Mouse (Mus musculus): Measurements from ENCODE around the gene Kcna4.

The Kcna4 gene

DNA sequence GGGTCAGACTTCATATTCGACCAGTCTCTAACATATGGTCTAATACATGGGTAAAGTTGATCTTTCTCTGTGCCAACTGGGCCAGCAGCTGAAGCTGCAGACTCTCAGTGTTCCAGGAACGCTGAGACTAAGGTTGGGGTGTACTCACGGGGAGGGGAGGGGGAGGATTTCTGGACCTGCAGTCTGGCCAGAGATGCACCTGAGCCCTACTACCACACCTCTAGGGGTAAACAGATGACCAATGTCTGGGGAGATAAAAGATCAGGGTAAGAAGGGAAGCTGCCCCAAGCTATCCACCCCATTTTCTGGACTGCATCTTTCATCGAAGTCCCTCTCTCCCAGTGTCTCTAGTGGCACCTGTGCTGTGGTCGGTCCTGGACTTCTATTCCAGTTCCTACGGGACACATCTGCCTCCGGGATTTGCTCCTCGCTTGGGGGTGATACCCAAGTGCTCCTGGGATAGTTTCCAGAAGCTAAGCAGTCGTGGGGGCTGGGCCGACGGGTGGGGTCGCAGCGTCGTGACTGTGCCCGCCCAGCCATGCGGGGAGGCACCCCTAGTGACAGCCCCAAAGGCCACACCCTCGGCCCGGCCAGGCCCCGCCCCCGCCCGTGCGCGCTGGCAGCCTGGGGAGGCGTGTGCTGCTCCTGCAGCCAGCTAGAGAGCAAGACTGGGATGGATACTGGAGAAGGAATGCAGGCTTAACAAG is at the start of gene Kcna4:
Kcna4 (plus strand) TSS at position 650 of the 707 bp plus-strand sequence.
- no peak for DNase-seq (ENCODE audit: low read depth)

DNA sequence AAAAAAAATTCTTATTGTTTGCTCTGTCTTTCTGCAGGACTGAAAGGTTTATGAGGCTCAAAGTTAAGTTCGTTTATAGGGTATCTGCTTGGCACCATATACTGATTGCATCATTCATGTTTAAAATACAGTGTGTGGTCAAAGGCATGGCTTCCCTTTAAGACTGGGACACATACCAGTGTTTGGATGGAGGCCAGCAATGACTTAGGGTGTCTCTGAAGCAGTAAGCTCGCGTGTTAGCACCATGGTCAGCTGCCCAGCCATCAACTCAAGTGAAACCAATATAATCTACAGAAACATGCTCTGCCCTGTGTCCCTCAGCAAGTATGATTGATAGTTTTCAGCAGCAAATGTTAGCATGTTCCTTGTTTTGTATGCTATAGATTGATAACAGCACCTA is 32.3 kb upstream of the Kcna4 start:
- DNase-seq (ENCODE audit: low read depth) = no peak

DNA sequence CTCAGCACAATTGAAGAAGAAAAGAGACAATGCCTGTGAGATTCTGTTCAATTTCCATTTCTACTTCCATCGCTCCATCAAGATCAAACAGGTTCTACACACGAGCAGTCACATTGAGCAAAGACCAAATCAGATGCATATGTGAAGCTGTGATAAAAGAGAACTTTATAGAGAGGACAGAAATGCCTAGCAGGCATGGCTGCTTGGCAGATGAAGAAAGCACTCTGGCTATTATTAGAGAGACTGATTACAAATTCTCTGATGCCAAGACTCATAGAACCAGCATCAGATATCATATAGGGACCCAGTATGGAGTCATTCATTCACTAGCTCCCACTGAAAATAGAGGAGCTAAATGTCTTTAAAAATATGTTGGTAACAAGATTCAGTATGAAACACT is 24.2 kb upstream of the Kcna4 start:
- DNase-seq (ENCODE audit: low read depth) = no peak

DNA sequence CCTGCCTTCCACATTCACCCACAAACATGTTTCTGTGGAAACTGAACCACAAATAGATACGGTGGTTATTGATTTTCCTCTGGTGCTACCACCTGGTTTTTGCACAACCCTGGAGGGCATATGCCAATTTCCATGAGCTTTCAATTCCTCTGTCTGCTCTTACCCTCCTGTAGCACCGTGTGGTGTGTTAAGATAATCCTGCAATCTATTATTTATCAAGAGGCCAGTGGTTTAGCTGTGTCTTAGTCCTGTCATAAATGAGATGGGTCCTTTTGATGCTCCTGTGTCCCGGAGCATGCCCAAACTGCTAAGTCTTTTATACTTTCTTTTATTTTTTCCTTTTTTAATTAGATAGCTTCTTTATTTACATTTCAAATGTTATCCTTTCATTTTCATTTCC is 20.4 kb upstream of the Kcna4 start:
- no peak for DNase-seq (ENCODE audit: low read depth)

DNA sequence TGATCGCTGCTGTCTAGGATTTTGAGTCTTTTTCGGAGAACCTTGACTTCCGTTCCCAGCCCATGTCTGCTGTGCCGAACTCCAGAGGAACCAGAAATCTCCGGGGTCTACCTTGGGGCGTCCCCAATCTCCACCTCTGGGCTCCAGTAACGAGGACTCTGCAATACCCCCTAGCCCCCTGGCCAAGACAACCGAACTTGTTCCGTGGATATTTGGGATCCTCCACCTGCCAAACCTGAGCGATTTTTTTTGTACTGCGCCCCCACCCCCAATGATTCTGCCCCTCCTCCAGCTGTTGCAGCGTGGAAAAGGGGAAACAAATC is 219 bp downstream of the Kcna4 start:
- no peak for DNase-seq (ENCODE audit: low read depth)

DNA sequence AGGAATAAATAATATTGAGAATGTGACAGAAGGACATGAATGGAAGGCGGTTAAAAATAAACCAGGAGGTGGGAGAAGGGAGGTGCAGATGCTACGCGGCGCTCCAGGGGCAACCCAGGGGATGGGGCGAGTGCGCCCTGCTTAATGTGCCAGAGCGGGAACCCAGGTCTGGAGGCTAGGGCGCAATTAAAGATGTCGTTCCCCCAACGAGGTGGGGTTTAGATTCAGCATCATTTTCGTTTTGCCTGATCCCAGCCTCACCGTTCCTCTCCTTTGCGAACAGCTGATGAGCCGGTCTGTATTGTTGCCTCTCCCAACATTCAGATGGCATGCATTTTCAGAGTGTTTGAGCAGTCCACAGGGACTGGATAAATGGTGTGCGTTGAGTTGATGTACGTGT is 703 bp downstream of the Kcna4 start:
- no peak for DNase-seq (ENCODE audit: low read depth)

DNA sequence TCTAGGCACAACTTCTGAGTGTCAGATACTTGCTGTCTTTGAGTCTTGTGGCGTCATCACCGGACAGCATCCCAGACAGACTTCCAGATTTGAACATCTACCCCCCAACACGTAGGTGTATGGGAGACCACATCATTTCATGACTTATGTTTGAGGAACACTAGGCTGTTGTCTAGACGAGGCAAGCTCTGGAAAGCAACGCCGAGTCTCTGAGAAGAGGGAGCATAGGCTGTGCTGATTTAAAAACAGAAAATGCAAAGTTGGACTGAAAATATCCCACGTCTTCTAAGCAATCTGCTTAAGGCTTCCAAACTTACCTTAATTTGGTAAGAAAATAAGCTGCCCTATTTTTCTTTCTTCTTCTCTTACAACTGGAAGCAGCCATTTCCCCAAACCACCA is 4.1 kb downstream of the Kcna4 start:
- no peak for DNase-seq (ENCODE audit: low read depth)

DNA sequence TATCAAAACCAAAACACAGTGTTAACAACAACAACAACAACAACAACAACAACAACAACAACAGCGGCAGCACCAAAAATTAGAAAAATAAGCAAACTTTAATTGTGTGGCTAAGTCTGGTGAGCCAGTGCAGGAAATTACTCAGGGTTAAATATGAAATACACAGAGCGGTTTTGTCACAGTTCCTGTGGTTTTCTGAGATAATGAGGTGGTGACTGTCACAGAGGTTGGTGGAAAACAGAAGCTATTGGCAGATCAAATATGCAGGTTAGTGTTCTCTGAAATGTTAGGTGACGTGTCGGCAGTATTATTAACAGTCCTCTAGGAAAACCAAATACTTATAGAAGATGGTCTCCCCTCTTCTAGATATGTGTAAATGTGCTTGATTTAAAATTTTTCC is 11.4 kb downstream of the Kcna4 start:
- DNase-seq (ENCODE audit: low read depth) = no peak

DNA sequence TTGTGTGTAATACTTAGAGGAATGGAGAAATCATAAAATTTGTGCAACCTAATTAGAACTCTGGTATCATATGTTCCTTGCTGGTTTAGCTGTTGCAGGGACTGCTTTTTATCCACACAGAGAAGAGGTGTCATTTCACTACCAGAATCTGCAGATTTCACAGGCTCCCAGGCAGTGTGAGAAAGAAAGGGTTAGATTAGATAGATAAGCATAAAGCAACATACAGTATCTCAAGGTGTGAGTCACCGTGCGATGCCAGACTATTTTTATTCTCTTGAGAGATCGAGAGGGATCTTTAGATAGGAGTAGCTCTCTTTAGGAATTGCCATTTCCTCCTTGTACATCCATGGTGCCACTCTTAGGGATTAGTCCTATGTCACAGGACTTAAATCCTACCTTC is 14.3 kb downstream of the Kcna4 start:
- DNase-seq (ENCODE audit: low read depth) = no peak

DNA sequence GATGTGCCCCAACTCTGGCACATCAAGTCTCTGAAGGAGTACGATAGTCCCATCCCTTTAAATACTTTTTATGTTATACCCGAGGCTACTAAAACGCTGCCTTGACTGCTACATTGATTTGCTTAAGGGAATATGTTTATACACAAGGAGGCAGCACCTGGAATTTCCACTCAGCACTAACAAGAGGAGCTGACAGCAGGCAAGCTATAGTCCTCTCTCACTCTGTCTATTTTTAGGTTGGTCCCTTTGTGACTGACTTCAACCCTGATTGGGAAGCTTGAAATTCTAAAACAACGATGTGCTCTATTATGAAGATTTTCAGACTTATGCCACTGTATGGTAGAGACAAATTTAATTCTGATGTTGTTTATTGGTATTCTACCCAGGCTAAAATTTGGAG is 15.6 kb downstream of the Kcna4 start:
- DNase-seq (ENCODE audit: low read depth) = no peak

DNA sequence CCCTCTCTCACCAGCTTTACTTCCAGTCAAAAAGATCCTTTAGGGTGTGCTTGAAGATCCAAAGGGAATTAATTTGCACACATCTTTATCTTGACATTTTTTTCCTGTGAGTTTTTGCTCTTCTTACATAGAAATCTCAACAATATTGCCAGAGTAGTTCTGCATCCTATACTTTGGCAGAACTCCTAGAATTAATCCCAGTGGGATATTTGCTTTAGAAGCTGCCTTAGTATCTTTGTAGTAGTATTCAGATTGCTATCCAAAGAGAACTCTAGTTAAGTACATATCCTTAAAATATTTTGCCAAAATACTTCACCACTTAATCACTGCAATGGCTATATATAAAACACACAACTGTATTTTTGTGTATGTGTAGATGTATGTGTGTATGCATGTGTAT is 28.2 kb downstream of the Kcna4 start:
- DNase-seq (ENCODE audit: low read depth) = no peak

DNA sequence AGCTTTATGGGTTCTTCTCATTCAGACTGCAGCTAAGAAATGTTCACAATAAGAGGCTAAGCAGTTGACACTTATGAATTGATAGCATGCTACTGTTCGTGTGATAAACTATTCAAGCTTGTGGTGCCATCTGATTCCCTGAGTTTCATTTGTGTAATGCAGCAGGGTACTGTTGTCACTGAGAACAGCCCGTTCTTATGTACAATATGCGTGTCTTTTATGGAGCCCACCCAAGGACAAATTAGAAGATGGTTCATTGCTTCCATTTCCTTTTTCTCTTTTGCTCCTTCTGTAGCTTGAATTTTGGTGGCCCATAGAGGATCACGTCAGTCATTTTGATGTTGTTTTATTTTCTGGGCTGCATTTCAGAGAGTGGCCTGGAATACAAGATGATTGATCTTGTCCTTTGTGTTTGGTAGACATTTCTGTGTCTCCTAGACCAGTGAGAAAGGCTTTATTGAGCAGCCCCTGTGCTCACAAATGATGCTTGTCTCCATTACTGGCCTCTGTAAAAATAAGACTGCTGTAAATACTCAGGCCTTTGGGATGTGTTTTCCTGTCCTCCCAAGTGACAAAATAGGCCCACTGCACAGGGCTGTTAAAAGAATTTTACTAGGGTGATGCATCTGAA is 31.3 kb downstream of the Kcna4 start:
- no peak for DNase-seq (ENCODE audit: low read depth)

DNA sequence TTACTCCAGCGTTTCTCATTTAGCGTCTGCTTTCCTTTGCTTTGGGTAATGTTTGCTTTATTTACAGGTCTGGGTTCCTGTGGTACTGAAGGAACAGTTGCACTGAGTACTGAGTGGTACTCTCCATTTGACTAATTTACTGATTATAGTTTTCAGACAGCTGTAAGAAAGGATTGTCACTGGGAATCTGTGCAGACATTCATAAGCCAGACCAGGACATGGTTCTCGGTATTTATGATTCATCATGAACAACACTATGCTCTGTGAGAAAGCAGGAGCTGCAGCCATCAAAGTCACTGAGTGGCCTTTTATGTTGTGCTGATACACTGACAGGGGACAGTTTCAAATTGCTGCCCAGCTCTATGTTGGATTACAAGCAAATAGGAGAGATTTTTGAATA is 33.7 kb downstream of the Kcna4 start:
- no peak for DNase-seq (ENCODE audit: low read depth)

DNA sequence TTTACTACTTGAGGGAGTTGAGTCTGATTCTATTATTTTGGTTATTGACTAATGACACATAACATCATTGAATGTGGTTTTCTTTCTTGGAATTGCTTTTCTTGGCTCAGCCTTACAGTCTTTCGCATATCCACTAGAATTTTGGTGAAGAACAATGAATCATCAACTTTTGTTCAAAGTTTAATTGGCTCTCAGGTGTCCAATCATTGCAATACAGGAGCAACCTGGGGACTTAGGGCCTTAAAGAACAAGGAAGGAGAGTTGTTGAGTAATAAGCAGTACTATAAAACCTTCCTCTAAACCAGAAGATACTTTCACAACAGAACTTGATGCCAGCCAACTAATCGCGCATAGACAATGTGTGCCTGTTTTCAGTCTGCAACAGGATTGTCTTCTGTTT is 36.8 kb downstream of the Kcna4 start:
- DNase-seq (ENCODE audit: low read depth) = no peak

DNA sequence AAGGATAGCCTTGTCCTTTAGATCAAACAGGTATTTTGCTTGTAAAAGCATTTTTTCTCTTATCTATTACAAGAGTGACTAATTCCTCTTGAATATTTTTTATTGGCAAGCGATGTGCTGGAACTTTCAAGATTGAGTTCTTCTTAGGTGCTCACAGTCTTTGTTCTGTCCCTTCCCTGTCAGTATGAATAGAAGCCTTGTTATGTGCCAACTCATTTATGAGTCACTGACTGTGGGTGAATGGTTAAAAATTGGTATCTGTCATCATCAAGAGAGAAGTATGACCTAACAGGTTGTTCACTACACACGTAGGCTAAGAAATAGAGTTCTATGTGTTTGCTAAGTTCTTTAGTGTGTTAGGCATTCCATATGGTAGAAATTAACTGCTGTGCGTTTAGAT is 50.9 kb downstream of the Kcna4 start:
- DNase-seq (ENCODE audit: low read depth) = no peak

DNA sequence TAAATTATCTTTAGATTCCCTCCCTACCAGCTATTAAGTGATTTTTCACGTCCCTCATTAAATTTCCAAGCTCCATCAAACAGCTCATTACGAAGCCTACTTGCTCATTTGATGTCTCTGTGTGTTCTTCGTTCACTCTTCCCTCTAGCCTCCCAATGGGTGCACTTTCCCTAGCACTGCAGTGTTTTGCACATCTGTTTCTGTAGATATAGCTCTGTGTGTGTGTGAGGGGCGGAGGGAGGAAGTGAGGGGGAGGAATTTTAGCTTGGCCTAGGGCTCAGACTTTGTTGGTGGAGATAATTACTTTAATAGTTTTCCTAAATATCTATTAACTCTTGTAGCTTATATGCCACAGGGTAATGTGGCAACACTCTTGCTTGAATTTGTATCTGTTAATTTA is 54.4 kb downstream of the Kcna4 start:
- DNase-seq (ENCODE audit: low read depth) = no peak

DNA sequence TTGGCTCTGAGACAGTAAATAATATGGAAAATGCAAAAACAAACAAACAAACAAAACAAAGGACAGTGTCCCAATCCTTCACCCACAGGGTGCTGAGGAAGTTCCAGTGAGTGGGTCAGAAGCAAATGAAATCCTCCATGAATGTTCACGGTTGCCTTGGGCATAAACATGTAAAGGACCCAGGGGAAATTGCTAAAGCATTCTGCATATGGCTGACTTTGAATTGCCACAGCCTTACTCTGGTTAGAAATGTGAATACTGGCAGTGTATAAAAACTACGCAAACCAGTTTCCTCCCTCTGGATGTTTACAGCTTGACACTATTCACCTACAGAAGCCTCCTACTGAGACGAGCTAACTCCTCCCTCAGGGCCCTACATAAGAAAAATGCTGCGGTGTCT is 54.9 kb downstream of the Kcna4 start:
- no peak for DNase-seq (ENCODE audit: low read depth)
